Mouse (Mus musculus): ENCODE measurements around the gene Fam160a2. TPM values are rescaled to one million over a fixed set of nuclear protein-coding genes. Genes with fewer than 3 reads are reported as not detected.

The Fam160a2 gene
- total and polyA plus RNA-seq, 3 experiments = 16.3 to 55.8 (median 41.9) TPM

DNA sequence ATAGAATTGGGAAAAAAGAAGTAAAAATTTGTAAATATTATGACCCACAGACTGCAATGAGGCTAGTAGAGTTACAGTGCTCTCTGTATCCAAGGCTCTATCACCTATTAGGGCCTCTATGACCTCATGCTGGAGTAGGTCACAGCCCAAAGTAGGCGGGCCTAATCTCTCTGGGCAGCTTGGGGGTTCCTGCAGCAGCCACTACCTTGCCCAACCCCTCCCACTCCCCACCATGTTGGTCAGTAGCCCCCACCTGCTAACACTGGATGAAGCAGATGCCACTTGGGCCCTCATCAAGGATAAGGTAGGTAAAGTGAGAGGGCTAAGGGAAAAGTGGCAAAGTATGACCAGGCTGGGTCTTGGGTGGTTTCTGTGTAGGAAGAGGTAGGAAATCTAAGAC is 25.0 kb downstream of the Fam160a2 start, which contains the start of gene Gm5901:
Gm5901 (plus strand) TSS at position 173 of the 400 bp plus-strand sequence.
- no peaks in the 10 kb centered on the region for H3K9me3 ChIP-seq (replicated peaks)
- no peak within 1 kb of the TSS for H3K4me3 ChIP-seq (ENCODE audit: low read depth, low read length)
- ATAC-seq (ENCODE audit: extremely low read depth, insufficient number of reproducible peaks, low FRiP score, poor library complexity, severe bottlenecking) = no peak
- DNase-seq (ENCODE audit: low spot score) = no peak
- TF ChIP-seq TAL1 (conservative IDR thresholded peaks at IDR 0.05; ENCODE audit: low read depth, low read length) (no peak), POLR2AphosphoS5 (IDR thresholded peaks at IDR 0.05; ENCODE audit: insufficient replicate concordance, low read depth, low read length) (no peak), GATA2 (IDR thresholded peaks at IDR 0.05; ENCODE audit: borderline replicate concordance, low read depth, low read length) (no peak), CTCF (IDR thresholded peaks at IDR 0.05; ENCODE audit: low read depth, low read length) (no peak), GATA1 (IDR thresholded peaks at IDR 0.05; ENCODE audit: borderline replicate concordance, low read length) (no peak)
- peaks cover 64% of the 10 kb centered on the region for H3K36me3 ChIP-seq (replicated peaks)
- H3K27me3 ChIP-seq (ENCODE audit: insufficient read depth, low read length) = no peaks in the 10 kb centered on the region
- no peaks in the 10 kb centered on the region for H3K4me1 ChIP-seq (ENCODE audit: insufficient read depth, low read depth, low read length)

DNA sequence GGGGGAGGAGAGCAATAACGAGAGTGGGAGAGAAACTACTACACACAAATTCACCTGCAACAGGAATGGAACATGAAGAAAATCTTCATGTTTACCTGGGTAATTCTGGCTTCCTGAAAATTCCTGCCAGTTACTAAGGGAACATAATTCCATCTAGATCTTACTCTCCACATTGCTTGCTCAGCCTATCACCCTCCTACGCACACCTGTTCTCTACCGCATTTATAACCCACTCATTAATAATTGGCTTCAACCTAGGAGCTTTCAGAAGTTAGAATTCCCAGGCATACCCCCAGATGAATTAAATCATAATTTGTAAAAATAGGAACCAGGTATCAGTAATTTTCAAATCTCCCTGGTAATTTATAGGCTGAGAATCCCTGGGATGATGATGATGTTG is 25.9 kb downstream of the Fam160a2 start:
- Histone ChIP-seq H3K4me1 (ENCODE audit: insufficient read depth, low read depth, low read length) (no peaks in the 10 kb centered on the region), H3K27me3 (ENCODE audit: insufficient read depth, low read length) (no peaks in the 10 kb centered on the region), H3K9me3 (replicated peaks) (no peaks in the 10 kb centered on the region), H3K36me3 (replicated peaks) (peaks cover 55% of the 10 kb centered on the region), H3K4me3 (ENCODE audit: low read depth, low read length) (no peak overlapping the region)
- ATAC-seq (ENCODE audit: extremely low read depth, insufficient number of reproducible peaks, low FRiP score, poor library complexity, severe bottlenecking) (no peak), DNase-seq (ENCODE audit: low spot score) (no peak)
- TF ChIP-seq CTCF (IDR thresholded peaks at IDR 0.05; ENCODE audit: low read depth, low read length) = no peak
- TF ChIP-seq GATA2 (IDR thresholded peaks at IDR 0.05; ENCODE audit: borderline replicate concordance, low read depth, low read length) = no peak
- no peak for TF ChIP-seq GATA1 (IDR thresholded peaks at IDR 0.05; ENCODE audit: borderline replicate concordance, low read length)
- no peak for TF ChIP-seq TAL1 (conservative IDR thresholded peaks at IDR 0.05; ENCODE audit: low read depth, low read length)
- no peak for TF ChIP-seq POLR2AphosphoS5 (IDR thresholded peaks at IDR 0.05; ENCODE audit: insufficient replicate concordance, low read depth, low read length)

DNA sequence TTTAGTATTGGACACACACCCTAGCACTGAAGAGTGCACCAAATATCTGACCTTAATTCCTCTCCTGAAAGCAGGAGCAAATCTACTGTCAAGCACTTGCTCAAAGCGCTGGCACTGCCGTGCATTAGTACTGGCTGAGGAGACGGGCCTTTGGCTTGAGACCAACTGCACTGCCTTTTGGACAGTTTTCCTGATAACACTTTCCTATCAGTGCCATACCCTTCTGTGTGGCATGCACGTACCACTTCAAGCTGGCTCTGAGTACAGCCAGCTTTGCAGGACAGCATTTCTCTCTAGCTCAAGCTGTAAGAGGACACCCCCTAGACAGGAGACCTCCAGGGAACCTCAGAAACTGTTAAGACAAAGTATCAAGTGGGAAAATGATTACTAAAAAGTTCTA is 26.3 kb downstream of the Fam160a2 start:
- ATAC-seq (ENCODE audit: extremely low read depth, insufficient number of reproducible peaks, low FRiP score, poor library complexity, severe bottlenecking) = no peak
- Histone ChIP-seq H3K4me3 (ENCODE audit: low read depth, low read length) (no peak overlapping the region), H3K27me3 (ENCODE audit: insufficient read depth, low read length) (no peaks in the 10 kb centered on the region), H3K4me1 (ENCODE audit: insufficient read depth, low read depth, low read length) (no peaks in the 10 kb centered on the region), H3K9me3 (replicated peaks) (no peaks in the 10 kb centered on the region), H3K36me3 (replicated peaks) (peaks cover 51% of the 10 kb centered on the region)
- TF ChIP-seq POLR2AphosphoS5 (IDR thresholded peaks at IDR 0.05; ENCODE audit: insufficient replicate concordance, low read depth, low read length) = no peak
- TF ChIP-seq GATA2 (IDR thresholded peaks at IDR 0.05; ENCODE audit: borderline replicate concordance, low read depth, low read length) = no peak
- TF ChIP-seq GATA1 (IDR thresholded peaks at IDR 0.05; ENCODE audit: borderline replicate concordance, low read length) = no peak
- no peak for TF ChIP-seq TAL1 (conservative IDR thresholded peaks at IDR 0.05; ENCODE audit: low read depth, low read length)
- TF ChIP-seq CTCF (IDR thresholded peaks at IDR 0.05; ENCODE audit: low read depth, low read length) = no peak
- DNase-seq (ENCODE audit: low spot score) = no peak

DNA sequence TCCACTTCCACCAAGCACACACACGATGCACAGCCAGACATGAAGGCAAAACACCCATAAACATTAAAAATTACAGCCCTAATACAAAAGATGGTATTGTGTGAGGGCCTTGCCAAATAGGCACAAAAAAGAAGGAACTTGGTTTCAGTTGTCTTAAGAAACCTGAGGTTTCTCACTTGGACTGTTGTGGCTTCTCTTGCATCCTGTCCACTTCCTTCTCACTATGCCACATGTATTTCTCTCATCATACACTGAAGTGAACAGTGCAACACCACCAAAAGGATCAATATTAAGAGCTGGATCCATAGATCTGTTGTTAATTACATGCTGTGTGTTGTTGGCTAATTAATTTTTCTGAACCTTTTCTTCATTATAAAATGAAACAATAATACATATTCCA is 26.9 kb downstream of the Fam160a2 start:
- no peak for DNase-seq (ENCODE audit: low spot score)
- Histone ChIP-seq H3K9me3 (replicated peaks) (no peaks in the 10 kb centered on the region), H3K4me3 (ENCODE audit: low read depth, low read length) (no peak overlapping the region), H3K27me3 (ENCODE audit: insufficient read depth, low read length) (no peaks in the 10 kb centered on the region), H3K4me1 (ENCODE audit: insufficient read depth, low read depth, low read length) (no peaks in the 10 kb centered on the region), H3K36me3 (replicated peaks) (peaks cover 45% of the 10 kb centered on the region)
- no peak for TF ChIP-seq GATA1 (IDR thresholded peaks at IDR 0.05; ENCODE audit: borderline replicate concordance, low read length)
- TF ChIP-seq TAL1 (conservative IDR thresholded peaks at IDR 0.05; ENCODE audit: low read depth, low read length) = no peak
- no peak for TF ChIP-seq CTCF (IDR thresholded peaks at IDR 0.05; ENCODE audit: low read depth, low read length)
- no peak for TF ChIP-seq POLR2AphosphoS5 (IDR thresholded peaks at IDR 0.05; ENCODE audit: insufficient replicate concordance, low read depth, low read length)
- TF ChIP-seq GATA2 (IDR thresholded peaks at IDR 0.05; ENCODE audit: borderline replicate concordance, low read depth, low read length) = no peak
- ATAC-seq (ENCODE audit: extremely low read depth, insufficient number of reproducible peaks, low FRiP score, poor library complexity, severe bottlenecking) = no peak; the same call in 1 of the 2 replicates

DNA sequence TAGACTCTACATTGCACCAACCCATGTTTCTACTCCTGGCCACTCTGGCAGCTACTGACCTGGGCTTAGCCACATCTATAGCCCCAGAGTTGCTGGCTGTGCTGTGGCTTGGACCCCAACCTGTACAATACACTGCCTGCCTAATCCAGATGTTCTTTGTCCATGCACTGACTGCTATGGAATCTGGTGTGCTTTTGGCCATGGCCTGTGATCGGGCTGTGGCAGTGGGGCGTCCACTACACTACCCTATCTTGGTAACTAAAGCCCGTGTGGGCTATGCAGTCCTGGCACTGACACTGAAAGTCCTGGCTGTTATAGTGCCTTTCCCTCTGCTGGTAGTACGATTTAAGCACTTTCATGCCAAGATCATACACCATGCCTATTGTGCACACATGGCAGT is 31.3 kb downstream of the Fam160a2 start:
- TF ChIP-seq TAL1 (conservative IDR thresholded peaks at IDR 0.05; ENCODE audit: low read depth, low read length) = no peak
- no peak for TF ChIP-seq POLR2AphosphoS5 (IDR thresholded peaks at IDR 0.05; ENCODE audit: insufficient replicate concordance, low read depth, low read length)
- no peak for TF ChIP-seq GATA1 (IDR thresholded peaks at IDR 0.05; ENCODE audit: borderline replicate concordance, low read length)
- TF ChIP-seq CTCF (IDR thresholded peaks at IDR 0.05; ENCODE audit: low read depth, low read length) = no peak
- TF ChIP-seq GATA2 (IDR thresholded peaks at IDR 0.05; ENCODE audit: borderline replicate concordance, low read depth, low read length) = no peak
- ATAC-seq (ENCODE audit: extremely low read depth, insufficient number of reproducible peaks, low FRiP score, poor library complexity, severe bottlenecking) (no peak), DNase-seq (ENCODE audit: low spot score) (no peak)

DNA sequence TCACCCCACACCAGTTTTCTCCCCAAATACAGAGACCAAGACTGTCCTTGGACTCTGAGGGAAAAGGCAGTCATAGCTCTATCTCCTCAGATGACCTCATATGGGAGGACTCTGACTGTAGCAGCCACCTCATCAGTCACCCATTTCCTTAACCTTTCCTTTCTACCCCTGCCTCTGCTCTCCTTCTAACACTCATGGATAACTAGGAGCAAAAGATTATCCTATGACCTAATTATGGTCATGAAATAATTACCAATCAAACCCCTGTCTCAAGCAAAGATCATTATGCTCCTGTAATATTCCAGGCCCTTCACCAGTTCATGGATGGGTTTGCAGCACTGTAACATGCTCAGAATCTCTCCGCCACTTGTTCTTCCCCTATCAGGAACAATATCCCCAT is 31.9 kb downstream of the Fam160a2 start, which contains the start of gene Olfr692:
Olfr692 (plus strand) TSS at position 301 of the 400 bp plus-strand sequence.
- Histone ChIP-seq H3K4me1 (ENCODE audit: insufficient read depth, low read depth, low read length) (no peaks in the 10 kb centered on the region), H3K4me3 (ENCODE audit: low read depth, low read length) (no peak within 1 kb of the TSS), H3K27me3 (ENCODE audit: insufficient read depth, low read length) (no peaks in the 10 kb centered on the region), H3K36me3 (replicated peaks) (peaks cover 8% of the 10 kb centered on the region), H3K9me3 (replicated peaks) (no peaks in the 10 kb centered on the region)
- TF ChIP-seq POLR2AphosphoS5 (IDR thresholded peaks at IDR 0.05; ENCODE audit: insufficient replicate concordance, low read depth, low read length) (no peak), CTCF (IDR thresholded peaks at IDR 0.05; ENCODE audit: low read depth, low read length) (no peak), GATA1 (IDR thresholded peaks at IDR 0.05; ENCODE audit: borderline replicate concordance, low read length) (no peak), GATA2 (IDR thresholded peaks at IDR 0.05; ENCODE audit: borderline replicate concordance, low read depth, low read length) (no peak), TAL1 (conservative IDR thresholded peaks at IDR 0.05; ENCODE audit: low read depth, low read length) (no peak)
- DNase-seq (ENCODE audit: low spot score) (no peak), ATAC-seq (ENCODE audit: extremely low read depth, insufficient number of reproducible peaks, low FRiP score, poor library complexity, severe bottlenecking) (no peak)

More for the DNA sequence above, 31.3 kb downstream of the Fam160a2 start:
- H3K4me1 ChIP-seq (ENCODE audit: insufficient read depth, low read depth, low read length) = no peaks in the 10 kb centered on the region
- H3K36me3 ChIP-seq (replicated peaks) = peaks cover 12% of the 10 kb centered on the region
- no peak overlapping the region for H3K4me3 ChIP-seq (ENCODE audit: low read depth, low read length)
- no peaks in the 10 kb centered on the region for H3K27me3 ChIP-seq (ENCODE audit: insufficient read depth, low read length)
- no peaks in the 10 kb centered on the region for H3K9me3 ChIP-seq (replicated peaks)

Data from G1E (cell line).